Mouse (Mus musculus) G1E (cell line): ENCODE measurements around the gene Irf2bp1.

Source experiments
- CTCF ChIP-seq: IDR thresholded peaks from 2 replicates; pipeline ENCODE4 v1.5.1; 2012; ENCODE audit warnings: low read depth, low read length, inconsistent platforms, mixed read lengths
- GATA1 ChIP-seq: IDR thresholded peaks from 2 replicates; pipeline ENCODE4 v1.6.1; 2012; ENCODE audit warnings: borderline replicate concordance, low read length, inconsistent platforms, mixed read lengths
- POLR2AphosphoS5 ChIP-seq: IDR thresholded peaks from 2 replicates; pipeline ENCODE4 v1.6.1; 2012; ENCODE audit warnings: low read depth, low read length, inconsistent platforms; ENCODE audit not compliant: insufficient replicate concordance

DNA sequence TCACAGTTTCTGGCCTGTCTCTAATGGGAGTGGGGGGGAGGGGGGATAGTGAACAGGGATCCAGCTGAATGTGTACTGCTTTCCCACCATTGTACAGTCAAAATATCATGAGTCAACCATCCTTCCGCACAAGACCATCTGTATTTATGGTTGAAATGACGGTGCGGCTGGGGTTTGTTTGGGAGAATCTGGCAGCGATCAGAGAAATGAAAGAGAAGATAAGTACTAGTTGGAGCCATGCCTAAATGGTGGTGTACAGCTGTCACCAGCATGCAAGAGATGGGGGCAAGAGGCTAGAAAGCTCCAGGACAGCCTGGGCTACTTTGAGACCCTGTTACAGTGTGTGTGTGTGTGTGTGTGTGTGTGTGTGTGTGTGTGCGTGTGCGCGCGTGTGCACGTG, 25.5 kb upstream of the Irf2bp1 start:
- TF ChIP-seq POLR2AphosphoS5: no peak
- no peak for TF ChIP-seq GATA1
- TF ChIP-seq CTCF: no peak
